Mouse (Mus musculus) heart, embryonic 12.5 days (tissue): Measurements from ENCODE around the gene Cadm3. TPM values are rescaled to one million over a fixed set of nuclear protein-coding genes. Genes with fewer than 3 reads are reported as not detected.

Experiments
- ATAC-seq: fragments of 200-750 bp; cut with Nextera tagmentation; 2 replicates; pipeline ENCODE4 v1.8.0; 2017; ENCODE audit warnings: moderate TSS enrichment, moderate library complexity; ENCODE audit not compliant: insufficient number of reproducible peaks, low FRiP score
- H3K27ac ChIP-seq: fragments of 300-500 bp; sonication (generic); 2 replicates; pipeline ENCODE4 v1.5.1; 2016; ENCODE audit warnings: mild to moderate bottlenecking, moderate library complexity; ENCODE audit not compliant: poor library complexity, severe bottlenecking
- H3K27me3 ChIP-seq: fragments of 300-500 bp; sonication (generic); replicated peaks from 2 replicates; pipeline ENCODE4 v1.6.1; 2016; ENCODE audit warnings: mild to moderate bottlenecking, moderate library complexity
- H3K36me3 ChIP-seq: fragments of 300-500 bp; sonication (generic); 2 replicates; pipeline ENCODE4 v1.6.1; 2016; ENCODE audit warnings: mild to moderate bottlenecking, moderate library complexity
- H3K4me1 ChIP-seq: fragments of 300-500 bp; sonication (generic); replicated peaks from 2 replicates; pipeline ENCODE4 v1.6.1; 2016; ENCODE audit warnings: mild to moderate bottlenecking
- H3K4me2 ChIP-seq: fragments of 300-500 bp; sonication (generic); 2 replicates; pipeline ENCODE4 v1.6.1; 2016; ENCODE audit warnings: mild to moderate bottlenecking, moderate library complexity
- H3K4me3 ChIP-seq: fragments of 300-500 bp; sonication (generic); 2 replicates; pipeline ENCODE4 v1.5.1; 2016; ENCODE audit warnings: mild to moderate bottlenecking
- H3K9ac ChIP-seq: fragments of 300-500 bp; sonication (generic); 2 replicates; pipeline ENCODE4 v1.6.1; 2016; ENCODE audit warnings: mild to moderate bottlenecking, moderate library complexity
- H3K9me3 ChIP-seq: fragments of 300-500 bp; sonication (generic); replicated peaks from 2 replicates; pipeline ENCODE4 v1.6.1; 2016; ENCODE audit warnings: mild to moderate bottlenecking, moderate library complexity
- WGBS: fragments of 180-500 bp; shearing (Covaris S2); methylation state at CpG from one replicate; pipeline ENCODE4 v1.1.7; 2016; 5-methylcytosine and 5-hydroxymethylcytosine counted together
- polyA plus RNA-seq: library from polyadenylated mRNA; unstranded; fragments of >200 nt; fragmentation: Nextera tagmentation; extraction: Ambion mirVana; gene quantifications from 2 replicates; pipeline ENCODE4 v1.2.1, GENCODE M21; 2016

Cadm3 gene
- polyA plus RNA-seq, 1 experiment from 2014 or later = 0.57 TPM

DNA sequence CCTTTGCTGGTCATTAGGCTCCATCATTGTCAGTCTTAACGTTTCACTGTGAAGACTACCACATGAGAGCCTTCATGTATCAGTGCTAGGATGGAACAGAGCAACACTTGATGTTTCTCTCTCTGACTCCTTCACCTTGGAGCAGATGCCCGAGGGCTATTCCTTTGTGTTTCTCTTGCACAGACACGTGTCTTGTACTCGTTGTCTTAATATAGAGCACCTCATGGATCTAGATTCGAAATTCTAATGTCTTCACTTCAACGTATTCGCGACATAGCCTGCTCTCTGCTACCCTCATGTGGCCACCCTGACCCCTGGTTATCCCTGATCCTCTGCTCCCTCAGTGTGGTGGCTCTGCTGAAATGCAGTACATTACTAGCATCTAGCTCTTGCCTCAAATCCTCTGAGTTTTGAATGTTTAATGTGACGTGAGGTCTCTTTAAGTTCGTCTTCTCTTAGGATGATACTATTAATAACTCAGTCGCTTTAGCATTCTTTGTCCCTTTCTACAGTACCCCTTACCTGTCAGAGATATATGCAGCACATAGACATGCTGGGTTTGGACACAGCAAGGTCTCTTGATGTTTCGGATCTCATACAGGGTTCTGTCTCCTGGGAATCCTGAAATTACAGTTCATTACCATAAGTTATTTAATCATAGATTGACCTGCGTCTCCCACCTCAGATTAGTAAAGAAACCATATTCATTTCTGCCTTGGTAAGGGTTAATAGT, 10.1 kb upstream of the Cadm3 start:
- H3K9ac ChIP-seq = no peak overlapping the region
- ATAC-seq = no peak
- no peaks in the 10 kb centered on the region for H3K4me1 ChIP-seq
- 27% methylated on average over 13 of the region's 13 CpGs for WGBS
- no peaks in the 10 kb centered on the region for H3K27me3 ChIP-seq
- no peak overlapping the region for H3K4me2 ChIP-seq
- H3K36me3 ChIP-seq = no peaks in the 10 kb centered on the region
- H3K27ac ChIP-seq = no peak overlapping the region
- no peaks in the 10 kb centered on the region for H3K9me3 ChIP-seq
- no peak overlapping the region for H3K4me3 ChIP-seq

DNA sequence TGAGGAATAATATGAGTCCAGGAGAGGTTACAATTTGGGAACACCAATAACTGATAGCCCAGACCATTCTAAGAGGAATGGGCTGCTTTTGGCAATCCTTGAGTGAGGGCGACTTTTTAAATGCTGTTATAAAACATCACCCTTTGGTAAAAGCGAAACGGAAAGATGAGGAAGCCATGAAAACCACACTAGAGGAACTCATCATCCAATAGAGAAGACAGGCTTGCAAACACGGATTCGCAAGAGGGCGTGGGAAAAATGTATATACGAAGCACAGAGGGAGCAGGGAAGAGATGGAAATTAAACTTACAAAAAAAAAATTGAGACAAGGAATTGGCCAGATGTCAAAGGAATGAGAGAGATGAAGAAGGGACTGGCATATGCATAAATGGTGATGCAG, 6.5 kb upstream of the Cadm3 start:
- Histone ChIP-seq H3K27me3 (peaks cover 16% of the 10 kb centered on the region), H3K4me2 (no peak overlapping the region), H3K4me3 (no peak overlapping the region), H3K4me1 (no peaks in the 10 kb centered on the region), H3K9me3 (no peaks in the 10 kb centered on the region), H3K27ac (no peak overlapping the region), H3K9ac (no peak overlapping the region), H3K36me3 (no peaks in the 10 kb centered on the region)
- no peak for ATAC-seq
- WGBS = 81% methylated on average over 7 of the region's 7 CpGs

DNA sequence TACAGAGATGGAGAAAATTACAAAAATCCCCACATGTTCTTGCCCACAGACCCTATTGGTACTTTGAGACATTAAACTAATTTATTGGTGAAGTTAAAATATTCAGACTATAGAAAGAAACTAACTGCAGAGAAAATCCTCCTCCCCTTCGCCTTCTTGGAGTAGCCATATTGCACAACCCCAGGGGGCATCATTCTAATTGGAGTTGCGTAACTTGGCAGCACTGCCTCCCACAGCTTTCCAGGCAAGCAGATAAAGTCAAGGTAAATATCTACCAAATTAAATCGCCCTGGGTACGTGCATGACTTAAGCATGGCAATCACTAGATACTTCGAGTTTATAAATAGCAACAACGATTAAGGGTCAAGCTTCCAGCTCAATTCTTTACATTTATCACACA, 4.1 kb upstream of the Cadm3 start:
- H3K9me3 ChIP-seq = no peaks in the 10 kb centered on the region
- no peak overlapping the region for H3K4me2 ChIP-seq
- H3K4me3 ChIP-seq = no peak overlapping the region
- H3K36me3 ChIP-seq = no peaks in the 10 kb centered on the region
- ATAC-seq = no peak
- 71% methylated on average over 6 of the region's 6 CpGs for WGBS
- H3K9ac ChIP-seq = no peak overlapping the region
- peaks cover 38% of the 10 kb centered on the region for H3K27me3 ChIP-seq
- H3K4me1 ChIP-seq = peaks cover 14% of the 10 kb centered on the region
- H3K27ac ChIP-seq = no peak overlapping the region

DNA sequence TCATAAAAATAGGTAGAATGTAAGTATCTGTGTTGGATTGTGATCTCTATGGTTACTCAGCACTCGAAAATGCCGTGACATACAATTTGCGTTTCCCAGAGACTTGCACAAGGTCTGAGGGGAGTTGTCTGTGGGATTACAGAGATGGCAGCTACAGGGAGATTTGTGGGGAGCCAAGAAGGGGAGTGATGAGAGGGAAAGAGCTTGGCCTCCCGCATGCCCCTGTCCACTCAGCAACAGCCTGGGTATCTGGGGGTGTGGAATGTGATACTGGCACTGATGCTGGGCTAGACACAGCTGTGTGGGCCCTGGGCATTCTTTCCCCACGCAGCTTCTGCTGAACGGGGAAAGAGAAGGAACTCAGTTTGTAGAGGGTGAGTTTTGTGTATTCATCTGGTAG, 3.0 kb upstream of the Cadm3 start:
- H3K27me3 ChIP-seq = peaks cover 49% of the 10 kb centered on the region
- no peak overlapping the region for H3K4me2 ChIP-seq
- ATAC-seq = no peak
- no peak overlapping the region for H3K27ac ChIP-seq
- no peaks in the 10 kb centered on the region for H3K9me3 ChIP-seq
- H3K4me3 ChIP-seq = no peak overlapping the region
- H3K4me1 ChIP-seq = peaks cover 22% of the 10 kb centered on the region
- 70% methylated on average over 6 of the region's 6 CpGs for WGBS
- no peak overlapping the region for H3K9ac ChIP-seq
- H3K36me3 ChIP-seq = no peaks in the 10 kb centered on the region

DNA sequence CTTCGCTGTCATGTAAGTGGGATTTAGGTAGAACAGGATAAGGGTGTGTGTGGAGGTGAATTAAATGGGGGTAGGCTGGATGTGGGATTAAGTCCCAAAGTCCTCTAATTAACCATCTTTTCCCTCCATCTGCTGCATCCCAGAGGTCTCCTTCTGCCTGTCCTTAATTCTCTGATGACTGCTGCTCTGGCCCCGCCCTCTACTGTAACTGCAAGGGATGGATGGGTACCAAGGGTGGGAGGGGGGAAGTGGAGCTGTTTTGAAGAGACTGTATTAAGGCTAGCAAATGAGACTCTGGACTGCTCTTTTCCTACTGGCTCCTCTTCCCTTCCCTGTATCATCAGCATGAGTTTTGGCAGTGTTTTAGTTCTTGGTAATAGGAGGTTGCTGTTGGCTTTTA, 2.1 kb upstream of the Cadm3 start:
- Histone ChIP-seq H3K9me3 (no peaks in the 10 kb centered on the region), H3K4me3 (no peak overlapping the region), H3K9ac (no peak overlapping the region), H3K4me1 (peaks cover 22% of the 10 kb centered on the region), H3K4me2 (no peak overlapping the region), H3K27ac (no peak overlapping the region), H3K36me3 (no peaks in the 10 kb centered on the region), H3K27me3 (peaks cover 52% of the 10 kb centered on the region)
- no peak for ATAC-seq
- WGBS = 74% methylated on average over 2 of the region's 2 CpGs

DNA sequence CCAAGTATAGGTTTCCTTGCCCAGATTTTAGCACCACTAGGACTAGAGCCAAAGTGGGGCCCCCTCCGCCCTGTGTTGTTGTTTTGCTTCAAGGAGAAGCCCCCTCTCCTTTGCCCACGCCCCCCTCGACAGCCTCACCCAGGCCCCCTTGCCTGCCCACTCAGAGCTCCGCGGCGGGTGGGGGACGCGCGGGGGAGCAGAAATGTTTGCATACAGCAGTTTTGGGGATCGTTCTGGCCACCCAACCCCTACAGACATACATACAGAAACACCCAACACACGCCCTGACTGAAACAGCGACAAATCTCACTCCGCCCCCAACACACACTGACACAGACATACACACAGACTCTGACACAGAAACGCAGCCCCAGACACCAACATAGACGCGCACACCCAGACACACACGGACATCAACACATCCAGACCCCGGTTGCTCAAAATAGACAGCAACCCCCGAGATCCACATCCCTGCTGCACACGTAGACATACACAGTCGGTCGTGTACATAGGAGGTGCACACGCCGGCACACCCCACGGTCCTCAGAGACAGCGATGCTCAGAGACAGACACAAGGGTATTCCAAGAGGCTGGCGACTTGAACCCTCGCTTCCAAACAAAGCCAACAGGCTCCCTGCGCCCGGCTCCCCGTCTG, 667 bp downstream of the Cadm3 start:
- ATAC-seq = peak; percentile 30; the same call in 1 of the 2 replicates
- Histone ChIP-seq H3K36me3 (no peaks in the 10 kb centered on the region), H3K27ac (no peak overlapping the region), H3K9me3 (no peaks in the 10 kb centered on the region), H3K27me3 (peaks cover 52% of the 10 kb centered on the region), H3K4me1 (peaks cover 22% of the 10 kb centered on the region), H3K4me3 (peak overlapping the region; percentile 49), H3K9ac (peak overlapping the region; percentile 11; the same call in 1 of the 2 replicates), H3K4me2 (peak overlapping the region; percentile 77)
- under 1% methylated on average over 31 of the region's 31 CpGs for WGBS

DNA sequence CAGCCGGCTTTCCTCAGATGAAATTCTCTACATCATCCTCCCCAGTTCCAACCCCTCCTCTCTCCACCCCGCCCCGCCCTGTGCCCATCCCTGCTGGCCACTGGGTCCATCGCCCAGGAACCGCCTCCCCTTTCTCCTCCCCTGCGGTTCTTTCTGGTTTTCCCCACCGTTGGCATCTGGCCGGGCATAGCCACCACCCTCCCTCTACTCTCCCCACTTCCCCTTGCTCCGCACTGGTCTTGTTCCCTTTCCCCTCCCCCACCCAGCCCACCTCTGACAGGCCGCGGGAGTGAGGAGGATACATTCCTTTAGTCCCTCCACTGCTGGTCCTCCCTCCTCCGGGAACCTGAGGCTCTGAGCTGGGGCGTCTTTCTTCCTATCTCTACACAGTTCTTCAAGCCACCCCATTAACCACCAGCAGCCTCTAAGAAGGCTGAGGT, 1.5 kb downstream of the Cadm3 start:
- Histone ChIP-seq H3K9me3 (no peaks in the 10 kb centered on the region), H3K27me3 (peaks cover 52% of the 10 kb centered on the region), H3K4me1 (peaks cover 22% of the 10 kb centered on the region), H3K4me3 (peak overlapping the region; percentile 49; the same call in 1 of the 2 replicates), H3K4me2 (peak overlapping the region; percentile 77), H3K27ac (no peak overlapping the region), H3K9ac (no peak overlapping the region), H3K36me3 (no peaks in the 10 kb centered on the region)
- 0 out of 2 replicates have a peak, but pooled peaks have one; percentile 52 for ATAC-seq
- 2% methylated on average over 13 of the region's 13 CpGs for WGBS

DNA sequence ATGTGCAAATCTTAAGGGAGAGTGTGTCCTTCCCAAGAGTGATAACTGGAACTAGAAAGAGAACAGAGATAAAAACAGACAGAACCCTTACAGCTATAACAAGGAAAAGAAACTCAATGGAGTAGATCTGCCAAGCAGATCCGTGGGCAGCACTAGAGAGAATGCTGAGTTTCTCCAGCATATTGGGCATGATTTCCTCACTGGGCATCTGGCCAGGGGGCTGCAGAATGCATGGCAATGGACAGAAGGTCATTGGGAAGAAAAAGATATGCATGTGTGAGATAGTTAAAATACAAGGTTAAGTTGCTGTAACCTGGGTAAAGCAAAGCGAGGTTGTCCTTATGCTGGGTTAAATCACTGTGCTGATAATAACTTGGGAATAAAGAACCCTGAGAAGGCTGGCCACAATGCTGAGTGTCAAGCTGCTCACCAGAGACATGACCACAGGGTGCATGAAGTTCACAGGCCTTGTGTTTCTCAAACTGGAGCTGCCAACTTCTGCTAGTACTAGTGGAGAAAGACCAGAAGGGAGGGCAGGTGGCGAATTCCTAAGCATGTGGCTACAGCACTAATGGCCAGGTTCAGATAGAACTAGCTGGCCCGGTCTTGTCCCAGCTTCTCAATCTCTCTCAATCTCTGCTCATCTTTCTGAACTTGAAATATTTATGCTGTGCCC, 3.2 kb downstream of the Cadm3 start:
- WGBS = 70% methylated on average over 4 of the region's 4 CpGs
- peaks cover 38% of the 10 kb centered on the region for H3K27me3 ChIP-seq
- H3K4me3 ChIP-seq = no peak overlapping the region

DNA sequence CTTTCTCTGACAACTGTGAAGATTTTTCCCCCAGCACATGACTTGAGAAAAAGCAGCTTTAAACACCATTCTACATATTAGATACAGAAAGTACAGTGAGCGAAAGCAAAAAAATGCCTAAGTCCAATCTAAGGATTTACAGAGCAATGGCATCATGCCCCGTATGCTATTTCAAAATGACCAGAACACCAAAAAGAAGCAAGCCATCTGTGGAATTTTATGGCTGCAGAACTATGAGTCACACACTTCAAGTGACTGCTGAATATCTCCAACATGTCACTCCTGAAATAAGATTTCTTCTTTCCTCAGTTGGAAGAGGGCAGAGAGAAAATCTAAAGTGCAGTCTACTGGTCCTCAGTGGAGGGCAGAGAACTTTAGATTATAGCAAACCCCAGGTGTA, 4.1 kb downstream of the Cadm3 start:
- Histone ChIP-seq H3K4me1 (peaks cover 22% of the 10 kb centered on the region), H3K27me3 (peaks cover 32% of the 10 kb centered on the region), H3K4me2 (no peak overlapping the region), H3K4me3 (no peak overlapping the region), H3K36me3 (no peaks in the 10 kb centered on the region), H3K27ac (no peak overlapping the region), H3K9me3 (no peaks in the 10 kb centered on the region), H3K9ac (no peak overlapping the region)
- WGBS = 81% methylated on average over 2 of the region's 2 CpGs
- no peak for ATAC-seq

More for the DNA sequence above, 3.2 kb downstream of the Cadm3 start:
- no peaks in the 10 kb centered on the region for H3K9me3 ChIP-seq
- H3K36me3 ChIP-seq = no peaks in the 10 kb centered on the region
- ATAC-seq = no peak
- peaks cover 22% of the 10 kb centered on the region for H3K4me1 ChIP-seq
- H3K9ac ChIP-seq = no peak overlapping the region
- no peak overlapping the region for H3K4me2 ChIP-seq
- H3K27ac ChIP-seq = no peak overlapping the region

DNA sequence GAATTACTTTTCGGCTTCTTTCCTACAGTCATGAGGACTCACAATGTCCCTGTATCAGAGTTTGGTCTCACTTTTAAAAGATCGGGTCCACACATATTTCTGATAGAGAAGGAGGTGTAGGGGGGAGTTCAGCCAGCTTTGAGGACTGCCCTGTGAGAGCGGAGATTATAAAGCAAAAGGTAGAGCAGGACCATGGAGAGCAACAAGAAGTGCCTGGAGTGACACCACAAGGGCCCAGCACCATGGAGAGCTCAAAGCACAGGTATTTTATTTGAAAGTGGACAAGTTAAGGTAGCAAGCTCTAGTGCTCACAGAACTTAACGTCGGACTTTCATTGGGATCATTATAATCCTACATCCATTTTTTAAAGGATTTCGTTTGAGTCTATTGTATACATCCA, 5.8 kb downstream of the Cadm3 start:
- 24% methylated on average over 6 of the region's 6 CpGs for WGBS
- no peaks in the 10 kb centered on the region for H3K9me3 ChIP-seq
- no peak overlapping the region for H3K9ac ChIP-seq
- H3K36me3 ChIP-seq = no peaks in the 10 kb centered on the region
- H3K4me3 ChIP-seq = no peak overlapping the region
- H3K4me2 ChIP-seq = no peak overlapping the region
- ATAC-seq = no peak
- H3K27me3 ChIP-seq = peaks cover 15% of the 10 kb centered on the region
- no peak overlapping the region for H3K27ac ChIP-seq
- H3K4me1 ChIP-seq = peaks cover 9% of the 10 kb centered on the region

DNA sequence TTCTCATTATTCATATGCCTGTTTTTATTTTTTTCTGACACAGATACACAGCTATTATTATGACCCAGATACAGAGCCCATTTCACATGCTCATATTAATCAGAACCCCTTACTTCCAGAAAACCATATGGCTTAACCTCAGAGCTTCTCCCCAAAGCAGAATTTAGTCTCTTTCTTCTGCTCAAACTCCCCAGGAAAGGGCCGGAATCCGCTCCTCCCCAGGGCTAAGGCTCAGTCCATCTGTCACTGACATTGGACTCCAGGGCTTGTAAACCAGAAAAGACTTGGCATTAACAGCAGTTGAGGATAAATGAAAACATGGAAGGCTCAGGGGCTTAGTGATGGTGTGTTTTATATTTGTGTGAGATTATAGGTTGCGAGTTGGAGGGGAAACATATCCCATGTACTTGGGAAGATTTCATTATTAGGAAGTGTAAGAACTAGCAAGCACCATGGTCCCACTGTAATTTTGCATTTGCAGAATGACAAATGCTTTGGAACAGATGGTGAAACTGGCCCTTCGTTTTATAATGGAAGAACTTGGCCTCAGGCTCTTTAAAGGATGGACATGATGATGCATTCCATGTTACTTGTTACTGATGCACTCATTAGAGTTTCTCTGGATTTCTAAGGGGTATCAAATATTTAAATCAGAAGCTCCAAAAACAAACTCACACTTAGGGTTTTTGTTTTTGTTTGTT, 7.8 kb downstream of the Cadm3 start:
- Histone ChIP-seq H3K4me1 (peaks cover 5% of the 10 kb centered on the region; the same call in 1 of the 2 replicates), H3K27me3 (no peaks in the 10 kb centered on the region)
- 69% methylated on average over 4 of the region's 4 CpGs for WGBS

More for the DNA sequence above, 7.8 kb downstream of the Cadm3 start:
- no peak overlapping the region for H3K9ac ChIP-seq
- H3K9me3 ChIP-seq = no peaks in the 10 kb centered on the region
- ATAC-seq = no peak
- no peak overlapping the region for H3K4me2 ChIP-seq
- no peak overlapping the region for H3K27ac ChIP-seq
- H3K4me3 ChIP-seq = no peak overlapping the region
- H3K36me3 ChIP-seq = no peaks in the 10 kb centered on the region
